Mouse (Mus musculus) liver, embryonic 14.5 days (tissue): ENCODE measurements at regions not wholly inside any gene's neighbourhood (a gene's known extent, or its start where the extent isn't known, plus 50 kb on each side); places are given as distances from the start of the nearest gene placed in this dataset.

Experiments used
- ATAC-seq: fragments of 200-750 bp; cut with Nextera tagmentation; 2 replicates; pipeline ENCODE4 v1.8.0; 2017; ENCODE audit warnings: moderate number of reproducible peaks, mild to moderate bottlenecking, moderate library complexity; ENCODE audit not compliant: insufficient read depth
- DNase-seq, 3 experiments: peaks; one replicate each; pipeline ENCODE4 v3.0.0-alpha.2; 2012 to 2013; ENCODE audit warnings: low read depth in 3 of 3, low spot score in 3 of 3
- H3K27ac ChIP-seq: fragments of 300-500 bp; sonication (generic); 2 replicates; pipeline ENCODE4 v1.5.1; 2014; ENCODE audit warnings: moderate library complexity, mild to moderate bottlenecking, control low read depth, inconsistent platforms
- H3K27me3 ChIP-seq: fragments of 300-500 bp; sonication (generic); 2 replicates; pipeline ENCODE4 v1.6.1; 2014; ENCODE audit warnings: mild to moderate bottlenecking, low read length, moderate library complexity; ENCODE audit not compliant: control insufficient read depth, insufficient read depth
- H3K36me3 ChIP-seq: fragments of 300-500 bp; sonication (generic); replicated peaks from 2 replicates; pipeline ENCODE4 v1.6.1; 2014; ENCODE audit warnings: low read depth; ENCODE audit not compliant: control insufficient read depth, insufficient read depth
- H3K4me1 ChIP-seq, 2 experiments: fragments of 200-500 bp in 1 of 2; fragments of 300-500 bp in 1 of 2; sonication (generic) in 1 of 2; replicated peaks; 2 replicates each; pipeline ENCODE4 v1.6.1; 2012 to 2014; ENCODE audit warnings: antibody characterized with exemption in 1 of 2, inconsistent platforms in 1 of 2, low read length in 1 of 2; ENCODE audit not compliant: control insufficient read depth in 2 of 2, insufficient read depth in 2 of 2
- H3K4me2 ChIP-seq: fragments of 300-500 bp; sonication (generic); 2 replicates; pipeline ENCODE4 v1.6.1; 2014; ENCODE audit warnings: low read depth, mild to moderate bottlenecking, control low read depth, moderate library complexity
- H3K4me3 ChIP-seq, 2 experiments: fragments of 200-500 bp in 1 of 2; fragments of 300-500 bp in 1 of 2; sonication (generic) in 1 of 2; 2 replicates each; pipeline ENCODE4 v1.5.1; 2012 to 2014; ENCODE audit warnings: low read depth in 2 of 2, low read length in 2 of 2, mild to moderate bottlenecking in 2 of 2, control low read depth in 1 of 2, inconsistent platforms in 1 of 2, moderate library complexity in 1 of 2; ENCODE audit not compliant: insufficient read depth in 1 of 2
- H3K9ac ChIP-seq: fragments of 300-500 bp; sonication (generic); replicated peaks from 2 replicates; pipeline ENCODE4 v1.6.1; 2014; ENCODE audit warnings: mild to moderate bottlenecking, control low read depth, moderate library complexity
- H3K9me3 ChIP-seq: fragments of 300-500 bp; sonication (generic); 2 replicates; pipeline ENCODE4 v1.6.1; 2016; ENCODE audit warnings: low read length, mixed read lengths; ENCODE audit not compliant: control insufficient read depth
- CTCF ChIP-seq: IDR thresholded peaks from 2 replicates; pipeline ENCODE4 v1.5.1; 2016; ENCODE audit warnings: antibody characterized with exemption, low read depth, control low read depth
- EP300 ChIP-seq: IDR thresholded peaks from 2 replicates; pipeline ENCODE4 v1.6.1; 2016; ENCODE audit warnings: antibody characterized with exemption, low read depth
- WGBS: fragments of 180-500 bp; shearing (Covaris S2); extraction: QIAGEN DNeasy Blood & Tissue Kit; methylation state at CpG from one replicate; pipeline ENCODE4 v1.1.7; 2014; ENCODE audit not compliant: insufficient replicate concordance; 5-methylcytosine and 5-hydroxymethylcytosine counted together

- H3K4me1 ChIP-seq, result no peaks in the 10 kb centered on the region
- H3K9me3 ChIP-seq, result no peaks in the 10 kb centered on the region
- H3K36me3 ChIP-seq, result no peaks in the 10 kb centered on the region
- WGBS, result 60% methylated on average over 3 of the region's 3 CpGs
- no peak for ATAC-seq
- DNase-seq, result no peak
- TF ChIP-seq EP300, result no peak
- TF ChIP-seq CTCF, result no peak
- no peak overlapping the region for H3K27ac ChIP-seq
- no peak overlapping the region for H3K4me2 ChIP-seq
- no peak overlapping the region for H3K4me3 ChIP-seq
- H3K9ac ChIP-seq, result no peak overlapping the region
- H3K27me3 ChIP-seq, result no peaks in the 10 kb centered on the region
These were observed 1360.6 kb downstream of the Gsdmc2 start for GRCm38 (mm10) chr15:62484350-62484749.

- TF ChIP-seq CTCF, result no peak
- TF ChIP-seq EP300, result no peak
- Histone ChIP-seq H3K27ac (no peak overlapping the region), H3K4me2 (no peak overlapping the region), H3K4me3 (no peak overlapping the region), H3K36me3 (no peaks in the 10 kb centered on the region), H3K4me1 (no peaks in the 10 kb centered on the region), H3K27me3 (no peaks in the 10 kb centered on the region), H3K9me3 (no peaks in the 10 kb centered on the region), H3K9ac (no peak overlapping the region)
- ATAC-seq (no peak), DNase-seq (no peak)
- 63% methylated on average over 1 of the region's 1 CpGs for WGBS
These were observed 1361.4 kb downstream of the Gsdmc2 start for GRCm38 (mm10) chr15:62483534-62483933.

DNA sequence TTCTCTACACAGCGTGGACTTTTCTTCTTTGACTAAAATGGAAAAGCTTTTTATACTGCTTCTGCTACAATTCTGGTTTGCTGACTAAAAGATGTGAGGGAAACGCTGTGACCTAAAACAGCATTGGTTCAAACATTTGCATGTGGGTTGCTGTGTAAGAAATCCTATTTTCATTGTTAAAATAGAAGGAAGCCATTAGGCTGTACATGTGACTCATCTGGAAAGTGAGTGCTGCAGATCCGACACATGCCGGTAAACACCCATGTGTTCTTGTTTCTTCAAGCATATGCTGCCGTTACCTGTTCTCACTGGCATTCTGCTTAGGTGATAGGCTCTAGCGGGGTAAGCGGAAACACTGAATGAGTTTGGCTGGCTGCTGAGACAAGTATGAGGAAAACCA lies 1362.6 kb downstream of the Gsdmc2 start:
- DNase-seq, result no peak
- no peaks in the 10 kb centered on the region for H3K4me1 ChIP-seq
- H3K9ac ChIP-seq, result no peak overlapping the region
- H3K4me2 ChIP-seq, result no peak overlapping the region
- H3K4me3 ChIP-seq, result no peak overlapping the region
- no peaks in the 10 kb centered on the region for H3K36me3 ChIP-seq
- H3K9me3 ChIP-seq, result no peaks in the 10 kb centered on the region
- no peak overlapping the region for H3K27ac ChIP-seq
- TF ChIP-seq EP300 (no peak), CTCF (no peak)
- no peaks in the 10 kb centered on the region for H3K27me3 ChIP-seq
- no peak for ATAC-seq
- 74% methylated on average over 7 of the region's 7 CpGs for WGBS

DNA sequence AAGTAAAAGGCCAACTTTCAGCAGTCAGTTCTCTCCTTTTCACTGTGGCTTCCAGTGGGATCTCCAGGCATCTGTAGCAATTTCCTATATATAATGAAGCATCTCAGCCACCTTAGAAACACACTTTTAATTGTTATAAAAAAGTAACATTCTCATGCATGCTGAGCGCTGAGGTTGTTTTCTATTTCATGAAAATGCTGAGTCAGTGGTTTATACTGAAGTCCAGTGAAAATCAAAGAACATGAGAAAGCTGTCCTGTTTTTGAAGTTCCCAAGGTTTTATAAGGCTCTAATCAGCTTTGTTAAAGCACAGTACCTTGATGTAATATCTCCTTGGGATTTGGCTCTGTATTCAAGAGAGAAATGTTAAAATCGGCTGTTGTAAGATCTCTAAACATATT lies 1367.2 kb downstream of the Gsdmc2 start:
- Histone ChIP-seq H3K4me2 (no peak overlapping the region), H3K27me3 (no peaks in the 10 kb centered on the region), H3K9me3 (no peaks in the 10 kb centered on the region), H3K36me3 (no peaks in the 10 kb centered on the region), H3K9ac (no peak overlapping the region), H3K27ac (no peak overlapping the region), H3K4me3 (no peak overlapping the region), H3K4me1 (no peaks in the 10 kb centered on the region)
- TF ChIP-seq CTCF (no peak), EP300 (no peak)
- 61% methylated on average over 2 of the region's 2 CpGs for WGBS
- ATAC-seq (no peak), DNase-seq (no peak)

- no peaks in the 10 kb centered on the region for H3K4me1 ChIP-seq
- H3K27me3 ChIP-seq, result no peaks in the 10 kb centered on the region
- ATAC-seq (no peak), DNase-seq (no peak)
- TF ChIP-seq EP300, result no peak
- no peak for TF ChIP-seq CTCF
- no peak overlapping the region for H3K4me3 ChIP-seq
- H3K9ac ChIP-seq, result no peak overlapping the region
- 54% methylated on average over 4 of the region's 4 CpGs for WGBS
- H3K9me3 ChIP-seq, result no peaks in the 10 kb centered on the region
- no peak overlapping the region for H3K4me2 ChIP-seq
- no peak overlapping the region for H3K27ac ChIP-seq
- no peaks in the 10 kb centered on the region for H3K36me3 ChIP-seq
These were observed 1368.5 kb downstream of the Gsdmc2 start for GRCm38 (mm10) chr15:62476452-62476851.
